Comparison of ENCODE assay signal across 8 mouse cellular contexts in the genomic region with DNA sequence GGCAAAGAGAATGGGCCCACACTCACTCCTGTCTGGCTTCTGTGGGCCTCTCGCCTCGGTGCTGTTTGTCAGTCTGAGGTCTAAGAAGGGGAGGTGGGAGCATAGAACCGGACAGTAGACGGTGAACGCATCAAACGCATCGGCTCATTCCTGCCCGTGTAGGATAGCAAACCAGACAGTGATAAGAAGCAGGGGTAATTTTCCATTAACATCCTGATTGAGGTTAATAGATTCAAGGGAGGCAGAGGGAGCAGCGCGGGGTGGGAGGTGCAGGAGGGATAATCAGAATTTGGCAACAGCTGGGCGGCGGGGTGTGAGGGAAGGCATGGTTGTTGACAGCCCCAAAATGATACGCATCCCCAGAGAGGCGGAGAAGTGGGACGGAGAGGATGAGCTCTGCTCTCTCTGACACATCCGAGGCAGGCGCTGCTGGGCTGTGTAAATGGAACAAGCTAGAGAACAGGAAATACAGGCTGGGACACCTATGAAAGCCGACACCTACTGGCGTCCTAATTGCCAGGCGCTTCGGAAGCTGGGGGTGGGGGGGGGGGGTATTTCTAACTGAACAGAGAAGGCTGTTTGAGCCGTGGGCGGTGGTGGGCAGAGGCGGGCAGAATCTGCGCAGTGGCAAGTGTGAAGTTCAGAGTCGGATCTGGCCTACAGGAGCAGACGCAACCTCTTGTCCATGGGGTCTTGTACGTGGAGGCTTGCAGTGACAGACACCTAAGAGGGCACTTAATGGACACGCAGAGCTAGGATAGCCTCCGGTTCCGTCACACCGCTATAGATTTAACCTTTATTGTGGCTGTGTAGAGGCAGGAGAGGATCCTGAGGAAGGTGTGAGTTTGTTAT. TPM values are rescaled to one million over a fixed set of nuclear protein-coding genes. Genes with fewer than 3 reads are reported as not detected.
DNase-seq lines count a peak whose midpoint lies in the region; ATAC-seq and TF ChIP-seq lines count a peak whose summit lies in the region.

No protein-coding gene starts in this region.

- H3K9me3 ChIP-seq in heart, postnatal 0 days (replicated peaks; ENCODE audit: control insufficient read depth, low read length), result no peaks in the 10 kb centered on the region
- no peaks in the 10 kb centered on the region for H3K9me3 ChIP-seq in limb, embryonic 13.5 days

- WGBS in heart, postnatal 0 days, result 15% methylated on average over 32 of the region's 32 CpGs
- WGBS in limb, embryonic 13.5 days, result 20% methylated on average over 32 of the region's 32 CpGs

- H3K9ac ChIP-seq in heart, postnatal 0 days (replicated peaks; ENCODE audit: low read depth, low read length), result no peak overlapping the region
- H3K9ac ChIP-seq in limb, embryonic 13.5 days, result 0 out of 2 replicates have a peak overlapping the region, but pooled peaks have one; percentile 1

- no peak overlapping the region for H3K27ac ChIP-seq in testis, adult 2 months (ENCODE audit: control insufficient read depth, insufficient read depth, low read depth, low read length)
- no peak overlapping the region for H3K27ac ChIP-seq in heart, postnatal 0 days (ENCODE audit: low read depth)
- H3K27ac ChIP-seq in limb, embryonic 13.5 days, result no peak overlapping the region

- H3K4me1 ChIP-seq in testis, adult 2 months (ENCODE audit: control insufficient read depth, insufficient read depth, low read length), result peaks cover 12% of the 10 kb centered on the region
- H3K4me1 ChIP-seq in heart, postnatal 0 days (ENCODE audit: control insufficient read depth, insufficient read depth), result no peaks in the 10 kb centered on the region
- peaks cover 16% of the 10 kb centered on the region; the same call in 1 of the 2 replicates for H3K4me1 ChIP-seq in limb, embryonic 13.5 days

- TF ChIP-seq POLR2A in testis, adult 2 months (IDR thresholded peaks at IDR 0.05; ENCODE audit: control insufficient read depth, low read depth, low read length), result no peak

- H3K4me3 ChIP-seq in testis, adult 2 months (ENCODE audit: control insufficient read depth, low read depth, low read length), result peak overlapping the region; percentile 20
- H3K4me3 ChIP-seq in heart, postnatal 0 days (ENCODE audit: low read depth, low read length), result peak overlapping the region; percentile 20; the same call in 1 of the 2 replicates
- peak overlapping the region; percentile 22 for H3K4me3 ChIP-seq in limb, embryonic 13.5 days

- DNase-seq in frontal cortex, postnatal 10 days (ENCODE audit: low spot score in 2 of 2), result no peak
- no peak for DNase-seq in testis, postnatal 14 days (ENCODE audit: low spot score)
- DNase-seq in heart, postnatal 0 days (ENCODE audit: low spot score), result no peak
- DNase-seq in right cerebral cortex, postnatal 36 days (ENCODE audit: low spot score in 2 of 2), result peak; percentile 20 to 43
- no peak for DNase-seq in ovary, adult 18-20 months (ENCODE audit: low spot score)

- H3K36me3 ChIP-seq in testis, adult 2 months (ENCODE audit: control insufficient read depth, insufficient read depth, low read length), result no peaks in the 10 kb centered on the region
- no peaks in the 10 kb centered on the region for H3K36me3 ChIP-seq in heart, postnatal 0 days (replicated peaks; ENCODE audit: control insufficient read depth, insufficient read depth, low read length)
- H3K36me3 ChIP-seq in limb, embryonic 13.5 days, result no peaks in the 10 kb centered on the region

- ATAC-seq in frontal cortex, adult (ENCODE audit: low TSS enrichment), result peak; percentile 91
- 0 out of 2 replicates have a peak, but pooled peaks have one; percentile 41 for ATAC-seq in heart, postnatal 0 days (ENCODE audit: insufficient read depth, low read depth)
- peak; percentile 71 for ATAC-seq in limb, embryonic 13.5 days (ENCODE audit: low FRiP score, low read depth)

- no peak for TF ChIP-seq CTCF in testis, adult 2 months (IDR thresholded peaks at IDR 0.05; ENCODE audit: control insufficient read depth, insufficient read depth, insufficient replicate concordance, low read depth, low read length)
- TF ChIP-seq CTCF in heart, postnatal 0 days (IDR thresholded peaks at IDR 0.05; ENCODE audit: low read depth), result no peak

- no peak for TF ChIP-seq EP300 in heart, postnatal 0 days (IDR thresholded peaks at IDR 0.05; ENCODE audit: low read depth)

- H3K4me2 ChIP-seq in heart, postnatal 0 days (ENCODE audit: low read depth, low read length), result peak overlapping the region; percentile 52
- H3K4me2 ChIP-seq in limb, embryonic 13.5 days (replicated peaks), result peak overlapping the region; percentile 52

- H3K27me3 ChIP-seq in testis, adult 2 months (ENCODE audit: control insufficient read depth, insufficient read depth, low read length), result no peaks in the 10 kb centered on the region
- 0 out of 2 replicates have a peak, but pooled peaks cover 7% of the 10 kb centered on the region for H3K27me3 ChIP-seq in heart, postnatal 0 days (ENCODE audit: control insufficient read depth, insufficient read depth, low read length)
- H3K27me3 ChIP-seq in limb, embryonic 13.5 days, result peaks cover 20% of the 10 kb centered on the region

RNA-seq across cellular contexts. Expression of a gene that starts 54.4 kb away (rescaled TPM):
- polyA plus RNA-seq in testis, adult 2 months (2012; rRNA removed), result 2.5 and 2.7 TPM in 2 replicates
- 6.0 and 6.5 TPM in 2 replicates for total RNA-seq in heart, postnatal 0 days (2014; rRNA removed; ENCODE audit: low replicate concordance)
- polyA plus RNA-seq in heart, postnatal 0 days (2015; fragmentation: Nextera tagmentation; extraction: Ambion mirVana), result 5.4 and 6.0 TPM in 2 replicates
- 18.0 and 18.5 TPM in 2 replicates for polyA plus RNA-seq in limb, embryonic 13.5 days (2015; fragmentation: Nextera tagmentation; extraction: Ambion mirVana)

RNA-seq across cellular contexts. Expression of a gene that starts 54.6 kb away (rescaled TPM):
- polyA plus RNA-seq in testis, adult 2 months (2012; rRNA removed), result 1.7 TPM in 2 replicates
- 8.8 and 11.4 TPM in 2 replicates for total RNA-seq in heart, postnatal 0 days (2014; rRNA removed; ENCODE audit: low replicate concordance)
- 5.8 and 6.2 TPM in 2 replicates for polyA plus RNA-seq in heart, postnatal 0 days (2015; fragmentation: Nextera tagmentation; extraction: Ambion mirVana)
- polyA plus RNA-seq in limb, embryonic 13.5 days (2015; fragmentation: Nextera tagmentation; extraction: Ambion mirVana), result 12.6 and 13.0 TPM in 2 replicates

Comparison
In these comparisons a context has a peak if more than half of its experiments do, and no peak if none do; other contexts are left out.
1. ATAC-seq: peak in every context shown above with its lines; median percentile 91 in frontal cortex, adult; 71 in limb, embryonic 13.5 days; 41 in heart, postnatal 0 days.
2. DNase-seq: peak in right cerebral cortex, postnatal 36 days (2 of 2); none in frontal cortex, postnatal 10 days (0 of 2), testis, postnatal 14 days (single experiment), heart, postnatal 0 days (single experiment) and ovary, adult 18-20 months (single experiment).
3. Peak in every context shown above with its lines, with median percentiles within 50 percentile points of each other: H3K4me3 ChIP-seq.